ENCODE assay signal across 8 mouse cellular contexts in genomic region chr1:185205090-185205489, GRCm38 (mm10). TPM values are rescaled to one million over a fixed set of nuclear protein-coding genes. Genes with fewer than 3 reads are reported as not detected.
DNase-seq lines count a peak whose midpoint lies in the region; ATAC-seq lines count a peak whose summit lies in the region.

No protein-coding gene starts in this region.

- H3K4me2 ChIP-seq in heart, embryonic 11.5 days, result peak overlapping the region; percentile 93
- peak overlapping the region; percentile 95 for H3K4me2 ChIP-seq in hindbrain, embryonic 12.5 days (replicated peaks)

- no peaks in the 10 kb centered on the region for H3K27me3 ChIP-seq in heart, embryonic 11.5 days (ENCODE audit: control insufficient read depth, insufficient read depth, low read length)
- no peaks in the 10 kb centered on the region for H3K27me3 ChIP-seq in hindbrain, embryonic 12.5 days

- H3K4me3 ChIP-seq in heart, embryonic 11.5 days (ENCODE audit: low read depth, low read length), result no peak overlapping the region
- no peak overlapping the region for H3K4me3 ChIP-seq in hindbrain, embryonic 12.5 days

- WGBS in heart, embryonic 11.5 days (ENCODE audit: insufficient replicate concordance), result 62% methylated on average over 8 of the region's 8 CpGs
- 82% methylated on average over 8 of the region's 8 CpGs for WGBS in hindbrain, embryonic 12.5 days

- no peaks in the 10 kb centered on the region for H3K36me3 ChIP-seq in heart, embryonic 11.5 days (ENCODE audit: control insufficient read depth, insufficient read depth, low read length)
- no peaks in the 10 kb centered on the region for H3K36me3 ChIP-seq in hindbrain, embryonic 12.5 days

- ATAC-seq in heart, embryonic 11.5 days (replicated peaks; ENCODE audit: insufficient number of reproducible peaks, low FRiP score, low TSS enrichment), result no peak
- ATAC-seq in hindbrain, embryonic 12.5 days (ENCODE audit: low FRiP score), result no peak
- ATAC-seq in megakaryocyte-erythroid progenitor cell, adult 5-6 weeks (replicated peaks; ENCODE audit: low FRiP score, low TSS enrichment, poor library complexity, severe bottlenecking), result peak; percentile 71

- peaks cover 14% of the 10 kb centered on the region for H3K4me1 ChIP-seq in heart, embryonic 11.5 days (ENCODE audit: control insufficient read depth, insufficient read depth, low read length)
- peaks cover 31% of the 10 kb centered on the region for H3K4me1 ChIP-seq in hindbrain, embryonic 12.5 days

- 0 out of 2 replicates have a peak overlapping the region, but pooled peaks have one; percentile 39 for H3K9ac ChIP-seq in heart, embryonic 11.5 days (ENCODE audit: low read depth, low read length)
- peak overlapping the region; percentile 8; the same call in 1 of the 2 replicates for H3K9ac ChIP-seq in hindbrain, embryonic 12.5 days

- H3K27ac ChIP-seq in heart, embryonic 11.5 days (ENCODE audit: low read depth, low read length), result no peak overlapping the region
- H3K27ac ChIP-seq in hindbrain, embryonic 12.5 days, result no peak overlapping the region

- no peak for DNase-seq in heart, adult 9 months (ENCODE audit: low spot score in 2 of 2)
- peak; percentile 43 to 50 for DNase-seq in adrenal gland, postnatal 36 days
- no peak for DNase-seq in T-cell, adult 2 months (ENCODE audit: low spot score)
- DNase-seq in layer of hippocampus, adult 11-12 months (ENCODE audit: low spot score), result no peak
- no peak for DNase-seq in cerebellum, adult 11 months

- H3K9me3 ChIP-seq in heart, embryonic 11.5 days (replicated peaks; ENCODE audit: control insufficient read depth, low read length), result no peaks in the 10 kb centered on the region
- H3K9me3 ChIP-seq in hindbrain, embryonic 12.5 days (replicated peaks), result no peaks in the 10 kb centered on the region

RNA-seq across cellular contexts. Expression of gene Rab3gap2, which starts 1.2 kb away (rescaled TPM):
- 18.9 and 19.1 TPM in 2 replicates for polyA plus RNA-seq in heart, embryonic 11.5 days (2014; fragmentation: Nextera tagmentation; extraction: Ambion mirVana)
- 10 to 100 TPM; 51.9 to 63.2 TPM for total RNA-seq in adrenal gland, postnatal 36 days (2021)
- 27.4 and 28.7 TPM in 2 replicates for polyA plus RNA-seq in hindbrain, embryonic 12.5 days (2016; fragmentation: Nextera tagmentation; extraction: Ambion mirVana)
- 40.5 and 55.1 TPM in 2 replicates for total RNA-seq in megakaryocyte-erythroid progenitor cell, adult 5-6 weeks (2014; fragmentation: Nextera tagmentation)
- total RNA-seq in megakaryocyte-erythroid progenitor cell, adult 5-6 weeks (2017), result 41.1 and 41.6 TPM in 2 replicates

Comparison
In these comparisons a context has a peak if more than half of its experiments do, and no peak if none do; other contexts are left out.
1. DNase-seq: peak in adrenal gland, postnatal 36 days (2 of 2); none in heart, adult 9 months (0 of 2), T-cell, adult 2 months (single experiment), layer of hippocampus, adult 11-12 months (single experiment) and cerebellum, adult 11 months (single experiment).